Mouse (Mus musculus): ENCODE results near the gene N4bp2l2.
A peak's percentile ranks its signal among the peaks of the same experiment; 100 is the strongest.

The N4bp2l2 gene

DNA sequence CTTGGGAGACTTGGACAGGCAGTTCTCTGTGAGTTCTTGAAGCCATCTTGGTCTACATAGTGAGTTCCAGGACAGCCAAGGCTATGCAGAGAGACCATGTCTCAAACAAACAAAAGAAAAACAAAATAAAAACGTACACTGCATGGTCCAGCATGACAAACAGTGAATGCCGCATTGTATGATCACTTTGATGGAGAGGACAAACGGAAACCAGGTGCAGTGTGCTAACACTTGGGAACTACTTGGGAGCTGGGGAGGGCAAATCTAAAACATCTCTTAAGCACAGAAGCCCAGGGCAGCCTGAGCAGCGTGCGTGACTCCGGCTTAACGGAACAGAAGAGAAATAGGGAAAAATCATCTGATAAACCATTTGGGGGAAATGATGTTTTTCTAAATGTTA, 68.9 kb downstream of the N4bp2l2 start, which contains the start of gene N4bp2l1:
Gene N4bp2l1 (minus strand): TSS at position 101 of the 400 bp plus-strand sequence.
- DNase-seq (ENCODE audit: low spot score) = no peak

GRCm38 (mm10) chr5:150595366-150596016, 70.5 kb downstream of the N4bp2l2 start:
- no peak for DNase-seq (ENCODE audit: low spot score)

GRCm38 (mm10) chr5:150594649-150595339, 71.2 kb downstream of the N4bp2l2 start:
- DNase-seq (ENCODE audit: low spot score) = no peak

GRCm38 (mm10) chr5:150593756-150594648, 72.0 kb downstream of the N4bp2l2 start:
- DNase-seq (ENCODE audit: low spot score) = no peak

DNA sequence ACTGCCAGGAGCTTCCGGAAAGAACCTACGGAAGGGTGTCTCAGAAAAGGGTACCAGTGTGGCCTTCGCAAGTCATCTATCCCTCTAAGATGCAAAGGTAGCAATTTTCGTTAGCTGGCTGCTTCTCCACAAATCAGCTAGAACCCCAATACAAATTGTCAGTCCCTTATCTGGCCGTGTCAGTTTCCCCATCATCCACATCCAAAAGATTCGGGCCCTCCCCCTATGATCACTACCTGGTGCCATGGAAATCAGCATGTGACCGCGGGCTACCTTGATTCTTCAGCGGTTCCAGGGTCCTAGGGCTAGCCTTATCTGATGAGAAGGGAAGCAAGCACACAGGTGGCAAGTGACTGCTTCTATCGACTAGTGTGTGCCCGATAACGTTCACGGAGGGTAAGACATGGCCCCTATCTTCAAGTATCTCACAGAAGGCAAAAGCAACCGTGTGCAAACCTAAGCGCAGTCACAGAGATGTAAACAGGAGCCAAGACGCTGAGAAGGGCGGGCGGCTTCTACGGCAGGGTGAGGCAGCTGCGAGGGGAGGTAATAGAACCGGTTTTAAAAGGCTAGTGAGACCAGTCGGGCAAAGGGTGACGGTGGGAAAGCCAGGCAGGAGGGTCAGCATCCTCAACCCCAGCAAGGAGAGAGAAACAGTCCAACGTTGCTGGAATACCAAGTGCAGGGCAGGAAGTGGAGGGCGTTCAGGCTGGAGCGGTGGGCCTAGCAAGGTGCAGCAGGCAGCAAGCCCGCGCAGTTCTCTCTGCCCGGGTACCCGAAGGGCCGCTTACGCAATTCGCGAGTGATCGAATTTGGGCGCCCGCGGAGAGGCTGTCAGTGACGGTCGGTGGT, 72.9 kb downstream of the N4bp2l2 start:
- peak; percentile 61 for DNase-seq (ENCODE audit: low spot score)

DNA sequence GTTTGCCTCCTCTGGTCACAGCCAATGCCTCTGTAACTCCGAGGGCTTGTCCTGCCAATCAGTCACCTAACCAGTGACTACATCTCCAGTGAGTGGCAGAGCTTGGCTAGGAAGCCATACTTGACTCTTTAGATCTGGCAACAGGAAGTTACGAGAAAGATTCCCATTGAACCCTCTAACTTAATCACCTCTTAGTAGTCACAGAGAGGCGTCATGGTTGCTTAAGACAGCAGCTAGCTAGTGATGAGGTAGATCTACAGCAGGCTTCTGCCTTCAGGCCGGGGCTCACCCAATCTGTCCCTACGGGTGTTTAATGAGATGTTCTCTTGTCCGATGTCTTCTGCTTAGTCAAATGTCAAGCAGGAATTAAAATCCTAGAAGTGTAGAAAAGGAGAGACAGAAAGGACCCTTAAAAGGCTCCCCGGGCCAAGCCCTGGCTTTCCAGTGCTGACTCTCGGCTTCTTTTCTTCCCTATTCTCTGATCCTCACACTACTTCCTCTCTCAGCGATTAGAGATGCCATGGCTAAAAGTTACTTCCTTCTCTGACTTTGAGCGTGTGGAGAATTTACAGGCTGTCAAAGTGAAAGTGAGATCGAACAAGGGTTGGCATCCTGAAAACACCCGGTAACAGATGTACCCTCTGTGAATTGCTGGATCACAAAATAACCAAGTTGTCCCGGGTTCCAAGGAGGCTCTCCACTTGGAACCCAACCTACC, 73.6 kb downstream of the N4bp2l2 start:
- no peak for DNase-seq (ENCODE audit: low spot score)

DNA sequence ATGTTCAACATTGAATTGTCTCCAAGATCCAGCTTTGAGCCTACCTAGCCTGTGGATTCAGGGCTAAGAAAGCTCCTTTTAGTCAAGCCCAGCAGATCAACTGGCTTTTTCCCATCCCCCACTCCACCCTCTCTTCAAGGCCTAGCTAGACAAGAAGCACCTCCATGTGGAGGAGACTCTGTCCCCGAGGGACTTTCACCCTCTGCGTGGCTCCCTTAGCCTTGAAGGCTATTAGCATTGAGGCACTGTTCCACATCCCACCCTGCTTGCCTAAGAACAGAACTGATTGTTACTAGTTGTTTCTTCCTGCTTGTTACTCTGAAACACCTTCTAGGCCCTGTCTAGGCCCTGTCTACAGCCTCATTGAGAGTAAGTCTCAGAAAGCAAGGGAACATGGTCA, 76.0 kb downstream of the N4bp2l2 start:
- no peak for DNase-seq (ENCODE audit: low spot score)

GRCm38 (mm10) chr5:150584337-150584729, 81.7 kb downstream of the N4bp2l2 start:
- DNase-seq (ENCODE audit: low spot score) = no peak

DNA sequence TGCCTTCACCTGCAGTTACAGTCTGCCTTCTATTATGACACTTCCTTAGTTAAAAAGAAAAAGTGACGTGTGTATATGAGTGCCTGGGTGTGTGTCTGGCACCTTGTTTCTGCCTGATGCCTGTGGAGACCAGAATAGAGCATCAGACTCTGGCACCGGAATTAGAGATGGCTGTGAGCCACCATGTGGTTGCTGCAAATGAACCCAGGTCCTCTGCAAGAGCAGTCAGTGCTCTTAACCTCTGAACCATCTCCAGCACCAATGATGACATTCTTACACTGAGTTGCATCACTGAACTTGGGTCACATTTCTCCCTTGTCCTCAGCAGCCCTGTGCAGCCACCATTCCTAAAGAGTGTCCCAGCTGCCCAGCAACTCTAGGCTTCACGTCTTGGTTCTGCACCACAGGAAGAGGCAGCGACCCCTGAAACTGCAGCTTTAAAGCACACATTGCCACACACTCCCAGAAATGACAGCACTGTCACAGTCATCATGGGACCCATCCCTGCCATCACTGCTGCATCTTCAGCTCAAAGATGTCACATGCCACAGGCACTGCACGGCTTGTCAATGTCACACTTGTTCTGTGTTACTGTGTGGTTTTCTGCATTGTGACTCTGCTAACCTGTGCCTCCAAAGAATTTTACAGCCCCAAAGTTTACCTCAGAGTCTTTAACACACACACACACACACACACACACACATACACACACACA, 82.2 kb downstream of the N4bp2l2 start:
- no peak for DNase-seq (ENCODE audit: low spot score)

DNA sequence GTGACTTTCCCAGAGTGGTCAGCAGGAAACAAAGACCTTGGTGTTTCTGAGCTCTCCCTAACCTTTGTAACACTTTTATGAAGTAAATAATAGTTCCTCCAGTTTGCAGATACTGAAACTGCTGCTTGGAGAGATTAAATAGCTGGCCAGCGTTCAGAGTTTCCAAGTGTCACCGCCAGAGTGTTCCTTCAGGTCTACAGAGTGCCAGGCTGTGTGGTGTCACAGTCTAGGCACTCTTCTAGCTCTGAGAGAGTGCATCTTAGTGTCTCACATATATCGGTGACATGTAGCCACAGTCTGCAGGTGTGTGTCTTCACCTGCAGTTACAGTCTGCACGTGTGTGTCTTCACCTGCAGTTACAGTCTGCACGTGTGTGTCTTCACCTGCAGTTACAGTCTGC, 82.8 kb downstream of the N4bp2l2 start:
- DNase-seq (ENCODE audit: low spot score) = no peak

GRCm38 (mm10) chr5:150581180-150581579, 84.8 kb downstream of the N4bp2l2 start:
- DNase-seq (ENCODE audit: low spot score) = no peak

- DNase-seq (ENCODE audit: low spot score) = peak; percentile 75
These were observed 87.3 kb downstream of the N4bp2l2 start for GRCm38 (mm10) chr5:150578613-150579171.

DNA sequence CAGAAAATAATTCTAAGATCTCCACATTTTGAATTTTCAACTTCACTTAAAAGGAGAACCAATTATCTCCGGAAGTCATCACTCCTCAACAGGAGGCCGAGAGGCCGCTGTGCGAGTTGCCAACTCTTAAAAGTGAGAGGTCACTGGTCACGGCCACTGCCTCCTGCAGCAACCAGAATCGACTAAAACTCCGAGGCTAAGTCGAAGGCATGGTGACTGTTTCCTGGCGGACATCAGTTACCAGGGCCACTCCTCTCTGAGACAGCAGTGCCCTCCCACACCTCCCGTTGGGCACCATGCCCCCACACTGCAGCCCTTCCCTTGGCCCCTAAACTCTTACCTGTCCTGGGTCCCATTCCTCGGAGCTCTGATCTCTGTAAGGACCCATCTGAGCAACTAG, 89.2 kb downstream of the N4bp2l2 start:
- no peak for DNase-seq (ENCODE audit: low spot score)

GRCm38 (mm10) chr5:150574885-150575284, 91.1 kb downstream of the N4bp2l2 start:
- no peak for DNase-seq (ENCODE audit: low spot score)

DNA sequence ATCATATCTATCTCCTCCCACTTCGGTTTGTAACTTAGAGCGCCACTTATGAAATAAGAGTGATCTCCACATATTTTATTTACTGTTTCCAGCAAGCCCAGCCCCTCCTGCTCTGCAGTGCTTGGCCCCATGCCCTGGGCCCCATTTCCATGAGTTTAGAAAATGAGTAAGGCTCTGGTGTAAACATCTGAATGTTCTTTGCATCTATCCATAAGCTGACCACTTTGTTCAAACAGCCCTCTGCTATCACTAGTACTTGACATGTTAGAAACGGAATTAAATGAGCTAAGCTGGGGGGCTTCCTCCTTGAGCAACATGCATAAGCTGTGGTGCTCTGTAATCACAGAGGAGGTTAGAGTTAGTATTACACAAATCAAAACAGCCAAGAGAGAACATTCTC, 91.6 kb downstream of the N4bp2l2 start:
- no peak for DNase-seq (ENCODE audit: low spot score)

- no peak for DNase-seq (ENCODE audit: low spot score)
These were observed 95.3 kb downstream of the N4bp2l2 start for GRCm38 (mm10) chr5:150570496-150571219.

- DNase-seq (ENCODE audit: low spot score) = no peak
These were observed 99.0 kb downstream of the N4bp2l2 start for GRCm38 (mm10) chr5:150566971-150567370.

DNA sequence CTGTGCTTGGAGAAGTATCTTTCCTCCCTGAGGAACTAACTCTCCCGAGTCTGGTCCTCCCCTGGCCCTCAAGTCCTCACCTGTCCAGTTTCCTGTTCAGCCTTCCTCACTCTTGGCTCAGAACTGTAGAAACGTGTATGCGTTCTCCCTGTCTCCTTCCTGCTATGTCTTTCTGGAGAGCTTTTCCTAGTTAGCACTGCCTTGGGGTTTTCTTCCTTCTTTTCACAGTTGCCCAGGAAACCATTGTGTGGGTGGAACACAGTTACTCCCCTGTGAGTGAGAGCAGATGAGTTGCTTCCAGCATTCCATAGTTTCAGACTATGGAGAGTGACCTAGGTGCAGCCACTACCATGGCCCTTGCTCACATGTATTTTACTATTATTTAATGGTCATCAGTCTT, 99.8 kb downstream of the N4bp2l2 start:
- DNase-seq (ENCODE audit: low spot score) = no peak

DNA sequence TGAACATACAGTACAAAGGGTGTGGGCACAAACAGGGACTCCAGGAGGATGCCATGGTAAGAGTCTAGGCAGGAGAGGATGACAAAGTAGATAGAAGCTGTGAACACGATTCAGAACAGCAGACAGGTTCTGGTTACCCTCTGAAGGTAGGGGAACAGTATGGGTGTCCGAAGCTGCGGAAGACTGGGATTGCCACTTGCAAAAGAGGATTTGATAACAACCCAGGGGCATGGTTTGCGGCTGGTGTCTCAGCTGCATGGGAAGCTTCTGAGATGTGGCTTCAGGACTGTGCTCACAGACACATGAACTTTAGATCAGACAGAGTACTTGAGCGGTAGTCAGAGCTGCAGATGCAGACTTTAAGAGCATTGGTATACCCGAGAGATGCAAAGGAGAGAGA, 101.6 kb downstream of the N4bp2l2 start:
- no peak for DNase-seq (ENCODE audit: low spot score)

All from c-Kit-positive CD71-positive TER-119-positive erythroid progenitor cells, embryonic 14.5 days (primary cell).